Mouse (Mus musculus) heart, embryonic 16.5 days (tissue): ENCODE measurements around the gene Spink4. TPM values are rescaled to one million over a fixed set of nuclear protein-coding genes. Genes with fewer than 3 reads are reported as not detected.

ENCODE experiments used
- ATAC-seq: fragments of 200-750 bp; cut with Nextera tagmentation; replicated peaks from 2 replicates; pipeline ENCODE4 v1.8.0; 2017; ENCODE audit warnings: moderate number of reproducible peaks; ENCODE audit not compliant: insufficient read depth, low FRiP score; ENCODE audit errors: extremely low read depth
- H3K27ac ChIP-seq: fragments of 300-500 bp; sonication (generic); 2 replicates; pipeline ENCODE4 v1.5.1; 2014; ENCODE audit warnings: mild to moderate bottlenecking, low read length, control low read depth, moderate library complexity
- H3K27me3 ChIP-seq: fragments of 300-500 bp; sonication (generic); 2 replicates; pipeline ENCODE4 v1.6.1; 2014; ENCODE audit warnings: low read length, mixed read lengths; ENCODE audit not compliant: control insufficient read depth, insufficient read depth
- H3K36me3 ChIP-seq: fragments of 300-500 bp; sonication (generic); 2 replicates; pipeline ENCODE4 v1.6.1; 2014; ENCODE audit not compliant: control insufficient read depth, insufficient read depth
- H3K4me1 ChIP-seq: fragments of 300-500 bp; sonication (generic); 2 replicates; pipeline ENCODE4 v1.6.1; 2014; ENCODE audit warnings: low read length, mixed read lengths; ENCODE audit not compliant: control insufficient read depth, insufficient read depth
- H3K4me2 ChIP-seq: fragments of 300-500 bp; sonication (generic); 2 replicates; pipeline ENCODE4 v1.6.1; 2014; ENCODE audit warnings: low read depth, mild to moderate bottlenecking, control low read depth, low read length
- H3K4me3 ChIP-seq: fragments of 300-500 bp; sonication (generic); 2 replicates; pipeline ENCODE4 v1.5.1; 2014; ENCODE audit warnings: mild to moderate bottlenecking, control low read depth, low read length
- H3K9ac ChIP-seq: fragments of 300-500 bp; sonication (generic); 2 replicates; pipeline ENCODE4 v1.6.1; 2014; ENCODE audit warnings: low read length, control low read depth
- H3K9me3 ChIP-seq: fragments of 300-500 bp; sonication (generic); replicated peaks from 2 replicates; pipeline ENCODE4 v1.6.1; 2016; ENCODE audit warnings: low read length; ENCODE audit not compliant: control insufficient read depth
- WGBS: fragments of 180-500 bp; shearing (Covaris S2); extraction: QIAGEN DNeasy Blood & Tissue Kit; methylation state at CpG from one replicate; pipeline ENCODE4 v1.1.7; 2014; 5-methylcytosine and 5-hydroxymethylcytosine counted together
- polyA plus RNA-seq: library from polyadenylated mRNA; unstranded; fragments of >200 nt; fragmentation: Nextera tagmentation; extraction: Ambion mirVana; gene quantifications from 2 replicates; pipeline ENCODE4 v1.2.1, GENCODE M21; 2015

The Spink4 gene
- polyA plus RNA-seq, 1 experiment from 2014 or later, result 5.4 TPM

GRCm38 (mm10) chr4:40938793-40939192 lies 18.9 kb downstream of the Spink4 start:
- Histone ChIP-seq H3K36me3 (peaks cover 74% of the 10 kb centered on the region), H3K9ac (no peak overlapping the region), H3K27ac (no peak overlapping the region), H3K27me3 (no peaks in the 10 kb centered on the region), H3K4me2 (no peak overlapping the region), H3K4me1 (no peaks in the 10 kb centered on the region), H3K9me3 (peaks cover 8% of the 10 kb centered on the region), H3K4me3 (no peak overlapping the region)
- no peak for ATAC-seq
- 95% methylated on average over 5 of the region's 5 CpGs for WGBS

- Histone ChIP-seq H3K27ac (no peak overlapping the region), H3K36me3 (peaks cover 57% of the 10 kb centered on the region), H3K4me2 (no peak overlapping the region), H3K9ac (no peak overlapping the region), H3K9me3 (peaks cover 8% of the 10 kb centered on the region), H3K4me1 (peaks cover 11% of the 10 kb centered on the region), H3K27me3 (no peaks in the 10 kb centered on the region), H3K4me3 (no peak overlapping the region)
- ATAC-seq, result no peak
- 94% methylated on average over 5 of the region's 5 CpGs for WGBS
Observed at GRCm38 (mm10) chr4:40943651-40944050, 23.8 kb downstream of the Spink4 start.

DNA sequence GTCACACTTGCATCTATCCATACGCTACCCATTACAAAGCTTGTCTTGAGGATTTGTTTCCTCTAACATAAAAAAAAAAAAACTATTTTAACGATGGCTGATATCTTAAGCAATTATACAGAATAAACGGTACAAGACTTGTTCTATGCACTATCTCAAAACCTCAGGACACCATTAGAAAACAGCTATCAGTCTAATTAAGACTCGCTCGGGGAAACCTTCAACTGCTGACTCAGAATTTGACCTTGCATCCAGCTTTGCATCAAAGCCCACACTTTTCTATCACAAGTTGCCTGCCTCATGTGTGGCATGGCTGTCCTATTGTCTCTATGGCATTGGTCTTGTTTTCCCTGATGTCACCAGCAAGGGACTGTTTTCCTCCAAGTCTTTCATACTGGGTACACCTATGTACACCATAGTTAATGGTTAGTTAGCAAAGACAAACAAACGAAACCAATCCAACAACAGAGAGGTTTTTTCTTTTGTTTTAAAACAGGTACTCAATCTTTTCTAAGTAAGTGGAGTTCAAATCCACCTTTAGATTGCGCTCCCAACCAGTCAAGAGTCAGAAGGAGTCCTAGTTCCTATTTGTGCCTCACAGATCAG lies 26.8 kb downstream of the Spink4 start:
- Histone ChIP-seq H3K9me3 (no peaks in the 10 kb centered on the region), H3K4me2 (peak overlapping the region; percentile 86), H3K36me3 (peaks cover 33% of the 10 kb centered on the region), H3K27me3 (no peaks in the 10 kb centered on the region), H3K4me1 (peaks cover 18% of the 10 kb centered on the region), H3K4me3 (peak overlapping the region; percentile 95), H3K27ac (no peak overlapping the region; the same call in 1 of the 2 replicates), H3K9ac (peak overlapping the region; percentile 95)
- WGBS, result 79% methylated on average over 7 of the region's 7 CpGs
- ATAC-seq, result no peak

DNA sequence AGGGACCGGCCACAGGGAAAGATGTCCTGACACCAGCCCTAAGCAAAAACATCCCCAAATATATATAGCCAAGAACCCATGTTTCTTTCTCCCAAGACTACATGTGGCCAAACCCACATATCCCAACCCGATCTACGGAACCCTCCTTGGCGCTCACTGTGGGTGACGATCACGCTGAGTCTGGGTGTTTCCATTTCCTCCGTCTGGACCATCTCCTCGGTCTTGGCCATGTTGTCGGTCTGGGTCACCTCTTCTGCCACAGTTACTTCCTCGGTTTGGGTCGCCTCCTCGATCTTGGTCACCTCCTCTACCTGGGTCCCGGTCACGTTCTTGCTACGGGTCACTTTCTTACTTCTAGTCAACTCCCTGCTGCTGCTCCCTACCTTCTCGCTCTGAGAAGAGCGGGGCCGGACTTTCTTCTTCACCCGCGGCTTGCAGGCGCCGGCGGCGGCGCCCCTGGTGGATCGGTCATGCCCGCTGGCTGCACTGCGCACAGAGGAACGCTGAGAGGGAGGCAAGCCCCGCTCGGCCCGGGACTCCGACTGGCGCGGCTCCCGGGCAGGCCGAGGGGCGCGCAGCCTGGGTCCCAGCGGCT lies 27.8 kb downstream of the Spink4 start:
- peak overlapping the region; percentile 86 for H3K4me2 ChIP-seq
- ATAC-seq, result peak; percentile 7
- H3K27ac ChIP-seq, result peak overlapping the region; percentile 93
- peak overlapping the region; percentile 95 for H3K9ac ChIP-seq
- no peaks in the 10 kb centered on the region for H3K9me3 ChIP-seq
- peak overlapping the region; percentile 95 for H3K4me3 ChIP-seq
- WGBS, result under 1% methylated on average over 40 of the region's 40 CpGs
- peaks cover 35% of the 10 kb centered on the region for H3K36me3 ChIP-seq
- H3K4me1 ChIP-seq, result peaks cover 18% of the 10 kb centered on the region
- no peaks in the 10 kb centered on the region for H3K27me3 ChIP-seq

DNA sequence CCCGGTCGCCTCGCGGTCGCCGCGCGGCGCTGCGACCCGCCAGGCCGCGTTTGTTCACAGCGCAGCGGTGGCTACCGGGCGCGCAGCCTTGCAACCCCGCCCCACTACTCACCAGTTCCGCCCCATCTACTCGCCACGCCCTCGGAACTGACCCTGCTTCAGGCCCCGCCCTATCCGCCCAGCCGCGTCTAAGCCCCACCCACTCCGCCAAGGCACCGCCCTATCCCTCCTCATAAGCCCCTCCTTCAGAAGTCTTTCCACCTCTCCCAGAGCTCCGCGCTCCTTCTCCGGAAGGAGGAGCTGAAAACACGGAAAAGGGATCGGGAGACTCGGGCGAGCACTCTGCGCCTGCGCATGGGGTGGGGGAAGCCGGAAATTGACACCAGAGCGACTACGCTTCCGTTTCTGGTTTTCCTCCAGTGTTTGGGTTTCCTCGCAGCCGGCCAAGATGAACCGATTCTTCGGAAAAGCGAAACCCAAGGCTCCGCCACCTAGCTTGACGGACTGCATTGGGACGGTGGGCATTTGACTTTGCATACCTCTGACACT lies 28.4 kb downstream of the Spink4 start, which contains the start of the genes Bag1 and Chmp5:
Gene Bag1 (minus strand): TSS at position 135 of the 549 bp plus-strand sequence.
Gene Chmp5 (plus strand): TSS at position 248 of the 549 bp plus-strand sequence.
- peaks cover 39% of the 10 kb centered on the region for H3K36me3 ChIP-seq
- no peaks in the 10 kb centered on the region for H3K27me3 ChIP-seq
- H3K4me2 ChIP-seq, result peak within 1 kb of the TSS; percentile 86
- peak within 1 kb of the TSS; percentile 95 for H3K4me3 ChIP-seq
- peak; percentile 98 for ATAC-seq
- peak within 1 kb of the TSS; percentile 95 for H3K9ac ChIP-seq
- under 1% methylated on average over 50 of the region's 50 CpGs for WGBS
- peaks cover 18% of the 10 kb centered on the region for H3K4me1 ChIP-seq
- H3K27ac ChIP-seq, result peak within 1 kb of the TSS; percentile 93
- H3K9me3 ChIP-seq, result no peaks in the 10 kb centered on the region

- Histone ChIP-seq H3K4me1 (peaks cover 7% of the 10 kb centered on the region), H3K27me3 (no peaks in the 10 kb centered on the region), H3K4me3 (no peak overlapping the region), H3K4me2 (no peak overlapping the region), H3K36me3 (peaks cover 47% of the 10 kb centered on the region), H3K9me3 (no peaks in the 10 kb centered on the region), H3K9ac (no peak overlapping the region), H3K27ac (no peak overlapping the region)
- ATAC-seq, result no peak
- WGBS, result 95% methylated on average over 1 of the region's 1 CpGs
Observed at GRCm38 (mm10) chr4:40953521-40953920, 33.7 kb downstream of the Spink4 start.

GRCm38 (mm10) chr4:40955942-40956341 lies 36.1 kb downstream of the Spink4 start:
- H3K36me3 ChIP-seq, result peaks cover 65% of the 10 kb centered on the region
- H3K4me2 ChIP-seq, result no peak overlapping the region
- 69% methylated on average over 6 of the region's 6 CpGs for WGBS
- ATAC-seq, result no peak
- H3K27ac ChIP-seq, result no peak overlapping the region
- no peak overlapping the region for H3K9ac ChIP-seq
- H3K27me3 ChIP-seq, result no peaks in the 10 kb centered on the region
- no peaks in the 10 kb centered on the region for H3K9me3 ChIP-seq
- no peak overlapping the region for H3K4me3 ChIP-seq
- no peaks in the 10 kb centered on the region for H3K4me1 ChIP-seq

GRCm38 (mm10) chr4:40963536-40963935 lies 43.7 kb downstream of the Spink4 start:
- 86% methylated on average over 3 of the region's 3 CpGs for WGBS
- ATAC-seq, result no peak
- H3K36me3 ChIP-seq, result peaks cover 60% of the 10 kb centered on the region
- H3K4me3 ChIP-seq, result no peak overlapping the region
- no peaks in the 10 kb centered on the region for H3K27me3 ChIP-seq
- no peak overlapping the region for H3K4me2 ChIP-seq
- no peaks in the 10 kb centered on the region for H3K4me1 ChIP-seq
- H3K9me3 ChIP-seq, result no peaks in the 10 kb centered on the region
- no peak overlapping the region for H3K9ac ChIP-seq
- H3K27ac ChIP-seq, result no peak overlapping the region

GRCm38 (mm10) chr4:40969161-40969560 lies 49.3 kb downstream of the Spink4 start:
- H3K4me3 ChIP-seq, result no peak overlapping the region
- 59% methylated on average over 4 of the region's 4 CpGs for WGBS
- H3K4me1 ChIP-seq, result peaks cover 18% of the 10 kb centered on the region
- no peak overlapping the region for H3K9ac ChIP-seq
- no peaks in the 10 kb centered on the region for H3K9me3 ChIP-seq
- H3K4me2 ChIP-seq, result no peak overlapping the region
- peaks cover 18% of the 10 kb centered on the region for H3K36me3 ChIP-seq
- H3K27ac ChIP-seq, result no peak overlapping the region
- no peaks in the 10 kb centered on the region for H3K27me3 ChIP-seq
- ATAC-seq, result no peak
